Mouse (Mus musculus) megakaryocyte, adult 5-6 weeks (primary cell): Measurements from ENCODE around the gene Olfr131. TPM values are rescaled to one million over a fixed set of nuclear protein-coding genes. Genes with fewer than 3 reads are reported as not detected.
"Not testable (repeated sequence)": the region's sequence is repeated elsewhere in the genome, so short reads cannot be mapped to it uniquely, and the experiment has no call there.

Source experiments
- ATAC-seq: 2 replicates; pipeline ENCODE4 v1.8.0; 2016; ENCODE audit warnings: mild to moderate bottlenecking, inconsistent platforms; ENCODE audit not compliant: poor library complexity, severe bottlenecking
- total RNA-seq, 2 experiments: library from RNA; stranded (forward) in 1 of 2; stranded (reverse) in 1 of 2; fragments of 153-499, 151-499 nt in 1 of 2; fragments of 221-1000, 200-1000 nt in 1 of 2; gene quantifications; 2 replicates each; pipeline versions ENCODE4 v1.2.3 to v1.2.4; 2015 to 2017

Gene Olfr131
- total RNA-seq (2015) (not detected in 2 replicates), total RNA-seq (2017) (not detected in 2 replicates)

GRCm38 (mm10) chr17:38088593-38088992 is at the start of gene Olfr131:
Gene Olfr131, minus strand, starts transcription at chr17:38088693.
- no peak for ATAC-seq

GRCm38 (mm10) chr17:38134426-38134825 is 45.9 kb upstream of the Olfr131 start, which contains the start of gene Olfr132:
Gene Olfr132, minus strand, starts transcription at chr17:38134526.
- ATAC-seq: no peak

- not testable (repeated sequence) for ATAC-seq
These were observed 36.9 kb upstream of the Olfr131 start for GRCm38 (mm10) chr17:38125371-38125770.

GRCm38 (mm10) chr17:38124199-38124598 is 35.7 kb upstream of the Olfr131 start:
- ATAC-seq: not testable (repeated sequence)

- ATAC-seq: no peak
These were observed 6.1 kb downstream of the Olfr131 start for GRCm38 (mm10) chr17:38082364-38082763.

GRCm38 (mm10) chr17:38063621-38064020 is 24.9 kb downstream of the Olfr131 start, which contains the start of gene Olfr130:
Gene Olfr130, plus strand, starts transcription at chr17:38063921.
- no peak for ATAC-seq

GRCm38 (mm10) chr17:38059979-38060378 is 28.5 kb downstream of the Olfr131 start, which contains the start of gene Olfr129:
Gene Olfr129, minus strand, starts transcription at chr17:38060079.
- no peak for ATAC-seq

Other genes with a start within 250 kb of the Olfr131 start
- not detected in 2 replicates for gene Olfr126, start 241.2 kb downstream of the Olfr131 start, total RNA-seq (2015)
- not detected in 2 replicates for gene Olfr126, start 241.2 kb downstream of the Olfr131 start, total RNA-seq (2017)
- not detected in 2 replicates for gene Olfr127, start 188.3 kb downstream of the Olfr131 start, total RNA-seq (2015)
- gene Olfr127, start 188.3 kb downstream of the Olfr131 start, total RNA-seq (2017): not detected in 2 replicates
- not detected in 2 replicates for gene Olfr128, start 168.1 kb downstream of the Olfr131 start, total RNA-seq (2015)
- not detected in 2 replicates for gene Olfr128, start 168.1 kb downstream of the Olfr131 start, total RNA-seq (2017)
- not detected in 2 replicates for gene Olfr761, start 135.6 kb downstream of the Olfr131 start, total RNA-seq (2015)
- gene Olfr761, start 135.6 kb downstream of the Olfr131 start, total RNA-seq (2017): not detected in 2 replicates
- not detected in 2 replicates for gene Olfr129, start 28.6 kb downstream of the Olfr131 start, total RNA-seq (2015)
- not detected in 2 replicates for gene Olfr129, start 28.6 kb downstream of the Olfr131 start, total RNA-seq (2017)
- not detected in 2 replicates for gene Olfr130, start 24.8 kb downstream of the Olfr131 start, total RNA-seq (2015)
- not detected in 2 replicates for gene Olfr130, start 24.8 kb downstream of the Olfr131 start, total RNA-seq (2017)
- gene Olfr132, start 45.8 kb upstream of the Olfr131 start, total RNA-seq (2015): not detected in 2 replicates
- not detected in 2 replicates for gene Olfr132, start 45.8 kb upstream of the Olfr131 start, total RNA-seq (2017)
- gene Olfr133, start 56.6 kb upstream of the Olfr131 start, total RNA-seq (2015): not detected in 2 replicates
- gene Olfr133, start 56.6 kb upstream of the Olfr131 start, total RNA-seq (2017): not detected in 2 replicates
- not detected in 2 replicates for gene Olfr134, start 82.7 kb upstream of the Olfr131 start, total RNA-seq (2015)
- gene Olfr134, start 82.7 kb upstream of the Olfr131 start, total RNA-seq (2017): not detected in 2 replicates
- gene Olfr135, start 115.6 kb upstream of the Olfr131 start, total RNA-seq (2015): not detected in 2 replicates
- not detected in 2 replicates for gene Olfr135, start 115.6 kb upstream of the Olfr131 start, total RNA-seq (2017)
- not detected in 2 replicates for gene Olfr138, start 172.3 kb upstream of the Olfr131 start, total RNA-seq (2015)
- not detected in 2 replicates for gene Olfr138, start 172.3 kb upstream of the Olfr131 start, total RNA-seq (2017)
- not detected in 2 replicates for gene Olfr137, start 218.9 kb upstream of the Olfr131 start, total RNA-seq (2015)
- gene Olfr137, start 218.9 kb upstream of the Olfr131 start, total RNA-seq (2017): not detected in 2 replicates
- not detected in 2 replicates for gene Olfr136, start 241.1 kb upstream of the Olfr131 start, total RNA-seq (2015)
- not detected in 2 replicates for gene Olfr136, start 241.1 kb upstream of the Olfr131 start, total RNA-seq (2017)